ENCODE assay signal across 14 mouse cellular contexts in genomic region chr8:79208181-79208580, GRCm38 (mm10). TPM values are rescaled to one million over a fixed set of nuclear protein-coding genes. Genes with fewer than 3 reads are reported as not detected.
DNase-seq lines count a peak whose midpoint lies in the region; ATAC-seq lines count a peak whose summit lies in the region.
"Had no signal": no experiment of that assay in that cellular context is flagged by ENCODE, and none has a peak within 500 bp of the region (broad histone marks: within the 10 kb centered on the region; RNA-seq: fewer than 3 reads in every experiment).

No protein-coding gene starts in this region.

- H3K9me3 ChIP-seq in forebrain, embryonic 10.5 days: no peaks in the 10 kb centered on the region
- no peaks in the 10 kb centered on the region for H3K9me3 ChIP-seq in forebrain, embryonic 14.5 days (replicated peaks; ENCODE audit: control insufficient read depth, low read length)
- no peaks in the 10 kb centered on the region for H3K9me3 ChIP-seq in midbrain, embryonic 16.5 days (replicated peaks; ENCODE audit: control insufficient read depth, low read length, poor library complexity, severe bottlenecking)
- no peaks in the 10 kb centered on the region for H3K9me3 ChIP-seq in midbrain, embryonic 14.5 days (ENCODE audit: control insufficient read depth, low read length)
- 0 out of 2 replicates have a peak, but pooled peaks cover 3% of the 10 kb centered on the region for H3K9me3 ChIP-seq in limb, embryonic 12.5 days
- H3K9me3 ChIP-seq: liver, embryonic 12.5 days had no signal

- peak overlapping the region; percentile 86 for H3K27ac ChIP-seq in forebrain, embryonic 10.5 days
- H3K27ac ChIP-seq in forebrain, embryonic 14.5 days (ENCODE audit: low read depth, low read length): no peak overlapping the region
- H3K27ac ChIP-seq in midbrain, embryonic 16.5 days (ENCODE audit: low read length): no peak overlapping the region
- H3K27ac ChIP-seq in midbrain, embryonic 14.5 days (replicated peaks; ENCODE audit: low read depth, low read length): no peak overlapping the region
- H3K27ac ChIP-seq in limb, embryonic 12.5 days: peak overlapping the region; percentile 100
- H3K27ac ChIP-seq: liver, embryonic 12.5 days had no signal

- peaks cover 38% of the 10 kb centered on the region for H3K4me1 ChIP-seq in forebrain, embryonic 10.5 days
- peaks cover 26% of the 10 kb centered on the region for H3K4me1 ChIP-seq in forebrain, embryonic 14.5 days (ENCODE audit: control insufficient read depth, insufficient read depth, low read length)
- H3K4me1 ChIP-seq in midbrain, embryonic 16.5 days (ENCODE audit: control insufficient read depth, insufficient read depth, low read length): peaks cover 26% of the 10 kb centered on the region
- peaks cover 22% of the 10 kb centered on the region for H3K4me1 ChIP-seq in midbrain, embryonic 14.5 days (ENCODE audit: control insufficient read depth, insufficient read depth, low read length)
- peaks cover 60% of the 10 kb centered on the region for H3K4me1 ChIP-seq in limb, embryonic 12.5 days (replicated peaks)

- ATAC-seq in forebrain, embryonic 14.5 days: no peak
- ATAC-seq in midbrain, embryonic 16.5 days: 0 out of 2 replicates have a peak, but pooled peaks have one; percentile 3
- no peak for ATAC-seq in midbrain, embryonic 14.5 days (ENCODE audit: low FRiP score, low TSS enrichment)
- ATAC-seq in limb, embryonic 12.5 days (ENCODE audit: insufficient number of reproducible peaks, insufficient read depth, low FRiP score, low TSS enrichment, low read depth): no peak
- ATAC-seq: liver, embryonic 12.5 days had no signal

- H3K9ac ChIP-seq in forebrain, embryonic 14.5 days (ENCODE audit: low read length): no peak overlapping the region
- no peak overlapping the region for H3K9ac ChIP-seq in midbrain, embryonic 16.5 days (ENCODE audit: low read depth, low read length)
- no peak overlapping the region for H3K9ac ChIP-seq in midbrain, embryonic 14.5 days (replicated peaks; ENCODE audit: low read length)
- H3K9ac ChIP-seq in limb, embryonic 12.5 days (replicated peaks): no peak overlapping the region
- H3K9ac ChIP-seq: liver, embryonic 12.5 days had no signal

- no peak overlapping the region for H3K4me3 ChIP-seq in forebrain, embryonic 10.5 days
- no peak overlapping the region for H3K4me3 ChIP-seq in forebrain, embryonic 14.5 days (ENCODE audit: low read depth, low read length)
- no peak overlapping the region for H3K4me3 ChIP-seq in midbrain, embryonic 16.5 days (ENCODE audit: low read depth, low read length)
- H3K4me3 ChIP-seq in midbrain, embryonic 14.5 days (replicated peaks; ENCODE audit: low read depth, low read length): no peak overlapping the region
- no peak overlapping the region for H3K4me3 ChIP-seq in limb, embryonic 12.5 days (replicated peaks)
- H3K4me3 ChIP-seq: erythroblast, embryonic 14.5 days; liver, embryonic 12.5 days had no signal

- no peaks in the 10 kb centered on the region for H3K36me3 ChIP-seq in forebrain, embryonic 10.5 days (replicated peaks)
- no peaks in the 10 kb centered on the region for H3K36me3 ChIP-seq in forebrain, embryonic 14.5 days (ENCODE audit: control insufficient read depth, insufficient read depth, low read length)
- H3K36me3 ChIP-seq in midbrain, embryonic 16.5 days (ENCODE audit: control insufficient read depth, insufficient read depth, low read length): no peaks in the 10 kb centered on the region
- H3K36me3 ChIP-seq in midbrain, embryonic 14.5 days (ENCODE audit: control insufficient read depth, insufficient read depth, low read length): no peaks in the 10 kb centered on the region
- H3K36me3 ChIP-seq in limb, embryonic 12.5 days: no peaks in the 10 kb centered on the region
- H3K36me3 ChIP-seq: liver, embryonic 12.5 days had no signal

- no peak for DNase-seq in forebrain, embryonic 10.5 days (ENCODE audit: extremely low spot score, low spot score)
- DNase-seq in forebrain, embryonic 14.5 days (ENCODE audit: low spot score): no peak
- no peak for DNase-seq in midbrain, embryonic 14.5 days
- no peak for DNase-seq in frontal cortex, adult 2 months (ENCODE audit: extremely low spot score in 1 of 2, low spot score in 1 of 2)
- DNase-seq in ovary, adult 18-20 months (ENCODE audit: low spot score): no peak
- DNase-seq in layer of hippocampus, adult 9-11 months: no peak
- DNase-seq: right cerebral cortex, postnatal 25 days; thymus, postnatal 36 days had no signal

- H3K4me2 ChIP-seq in forebrain, embryonic 14.5 days (ENCODE audit: low read length): no peak overlapping the region
- no peak overlapping the region for H3K4me2 ChIP-seq in midbrain, embryonic 16.5 days (ENCODE audit: low read length)
- no peak overlapping the region for H3K4me2 ChIP-seq in midbrain, embryonic 14.5 days (ENCODE audit: low read length)
- peak overlapping the region; percentile 61 for H3K4me2 ChIP-seq in limb, embryonic 12.5 days

- H3K27me3 ChIP-seq in forebrain, embryonic 10.5 days (ENCODE audit: poor library complexity, severe bottlenecking): no peaks in the 10 kb centered on the region
- H3K27me3 ChIP-seq in forebrain, embryonic 14.5 days (replicated peaks; ENCODE audit: control insufficient read depth, insufficient read depth, low read length): no peaks in the 10 kb centered on the region
- H3K27me3 ChIP-seq in midbrain, embryonic 16.5 days (ENCODE audit: control insufficient read depth, insufficient read depth, low read depth, low read length): no peaks in the 10 kb centered on the region
- H3K27me3 ChIP-seq in midbrain, embryonic 14.5 days (ENCODE audit: control insufficient read depth, insufficient read depth, low read length): no peaks in the 10 kb centered on the region
- no peaks in the 10 kb centered on the region for H3K27me3 ChIP-seq in limb, embryonic 12.5 days
- H3K27me3 ChIP-seq: liver, embryonic 12.5 days had no signal

- 31% methylated on average over 3 of the region's 3 CpGs for WGBS in forebrain, embryonic 10.5 days
- 48% methylated on average over 3 of the region's 3 CpGs for WGBS in forebrain, embryonic 14.5 days
- 52% methylated on average over 3 of the region's 3 CpGs for WGBS in midbrain, embryonic 16.5 days
- 54% methylated on average over 3 of the region's 3 CpGs for WGBS in midbrain, embryonic 14.5 days
- 35% methylated on average over 3 of the region's 3 CpGs for WGBS in limb, embryonic 12.5 days

RNA-seq across cellular contexts. Expression of gene 1700011L22Rik, which starts 40.2 kb away (rescaled TPM):
- polyA plus RNA-seq in forebrain, embryonic 10.5 days (2016; fragmentation: Nextera tagmentation; extraction: Ambion mirVana): not detected in 2 replicates
- not detected in 2 replicates for polyA plus RNA-seq in forebrain, embryonic 14.5 days (2014; fragmentation: Nextera tagmentation; extraction: Ambion mirVana)
- not detected in 2 replicates for polyA plus RNA-seq in midbrain, embryonic 16.5 days (2015; fragmentation: Nextera tagmentation; extraction: Ambion mirVana)
- polyA plus RNA-seq in midbrain, embryonic 14.5 days (2014; fragmentation: Nextera tagmentation; extraction: Ambion mirVana): not detected in 2 replicates
- not detected in 2 replicates for polyA plus RNA-seq in limb, embryonic 12.5 days (2016; fragmentation: Nextera tagmentation; extraction: Ambion mirVana)
- polyA plus RNA-seq in frontal cortex, adult 2 months (2012; rRNA removed): not detected in 2 replicates
- polyA plus RNA-seq: erythroblast, embryonic 14.5 days; kidney, adult 2 months; large intestine, adult 2 months; liver, embryonic 12.5 days had no signal

Comparison
In these comparisons a context has a peak if more than half of its experiments do, and no peak if none do; other contexts are left out.
1. H3K27ac ChIP-seq: peak in forebrain, embryonic 10.5 days (single experiment) and limb, embryonic 12.5 days (single experiment); none in forebrain, embryonic 14.5 days (single experiment), midbrain, embryonic 16.5 days (single experiment) and midbrain, embryonic 14.5 days (single experiment).